Mouse (Mus musculus) cortical plate, adult 2 months (tissue): ENCODE results near the gene Tceal7.

ENCODE experiments used
- CTCF ChIP-seq: fragments of 200-500 bp; IDR thresholded peaks from 2 replicates; pipeline ENCODE4 v1.5.1; 2011; ENCODE audit warnings: mild to moderate bottlenecking, control low read depth, low read length; ENCODE audit not compliant: insufficient read depth; ENCODE audit errors: extremely low read depth
- POLR2A ChIP-seq: fragments of 200-500 bp; IDR thresholded peaks from 2 replicates; pipeline ENCODE4 v1.6.1; 2011; ENCODE audit warnings: mild to moderate bottlenecking, low read length, control low read depth; ENCODE audit not compliant: insufficient read depth; ENCODE audit errors: extremely low read depth

DNA sequence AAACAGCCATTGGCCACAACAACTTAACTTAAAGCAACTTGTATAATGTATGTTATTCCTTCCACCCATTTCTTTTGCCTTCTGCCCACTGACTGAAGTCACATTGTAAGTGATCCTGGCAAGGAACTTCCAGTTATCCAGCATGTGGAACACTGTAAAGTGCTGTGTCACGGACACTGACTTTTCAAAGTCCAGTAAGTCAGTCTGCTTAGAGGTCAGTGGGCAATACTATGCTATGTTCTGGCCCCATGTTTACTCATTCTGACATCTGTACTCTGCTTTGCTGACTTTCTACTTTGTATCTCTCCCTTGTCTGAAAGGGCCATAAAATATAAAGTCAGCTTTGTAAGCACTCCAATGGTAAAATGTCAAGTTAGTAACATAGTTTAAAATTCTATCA lies 31.5 kb upstream of the Tceal7 start:
- TF ChIP-seq CTCF (no peak), POLR2A (no peak)
